Mouse (Mus musculus): ENCODE measurements around the gene Aig1.

The Aig1 gene

GRCm38 (mm10) chr10:13653739-13654462, 214.9 kb downstream of the Aig1 start:
- DNase-seq (ENCODE audit: extremely low read depth, low read depth): no peak

DNA sequence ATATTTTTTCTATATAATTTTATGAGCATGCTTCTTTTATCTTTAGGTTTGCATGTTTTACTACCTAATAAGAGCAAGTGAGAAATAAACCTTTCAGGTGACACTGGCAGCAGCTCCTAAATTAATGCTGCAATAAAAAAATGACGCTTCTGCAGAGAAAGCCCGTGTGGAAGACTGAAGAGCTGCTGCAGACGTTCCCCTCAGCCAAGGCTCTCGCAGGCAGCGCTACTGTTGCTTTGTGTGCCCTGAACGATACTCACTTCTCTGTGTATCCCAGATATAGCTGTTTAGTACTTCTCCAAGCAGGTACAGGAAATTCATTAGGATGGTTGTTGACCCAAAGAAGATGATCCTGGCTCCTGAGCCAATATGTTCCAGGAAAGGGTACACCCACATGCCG, 215.5 kb downstream of the Aig1 start:
- no peak for DNase-seq (ENCODE audit: extremely low read depth, low read depth)

DNA sequence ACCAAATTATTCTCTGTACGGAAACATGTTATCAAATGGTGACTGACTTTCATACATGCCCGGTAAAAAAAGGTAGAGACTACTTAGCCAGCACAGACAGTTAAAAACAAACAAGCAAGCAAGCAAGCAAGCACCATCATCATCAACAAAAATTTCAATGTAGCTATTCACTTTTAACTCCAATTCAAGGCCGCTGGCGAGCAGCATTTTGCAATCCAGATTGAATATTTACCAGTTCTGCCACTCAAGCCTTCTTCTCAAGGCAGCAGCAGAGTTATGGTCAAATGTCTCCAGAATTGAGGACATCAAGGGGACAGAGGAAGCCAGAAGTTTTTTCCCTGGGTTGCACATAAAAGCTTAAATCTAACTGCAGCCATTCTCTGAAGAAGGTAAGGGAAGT, 216.7 kb downstream of the Aig1 start:
- no peak for DNase-seq (ENCODE audit: extremely low read depth, low read depth)

DNA sequence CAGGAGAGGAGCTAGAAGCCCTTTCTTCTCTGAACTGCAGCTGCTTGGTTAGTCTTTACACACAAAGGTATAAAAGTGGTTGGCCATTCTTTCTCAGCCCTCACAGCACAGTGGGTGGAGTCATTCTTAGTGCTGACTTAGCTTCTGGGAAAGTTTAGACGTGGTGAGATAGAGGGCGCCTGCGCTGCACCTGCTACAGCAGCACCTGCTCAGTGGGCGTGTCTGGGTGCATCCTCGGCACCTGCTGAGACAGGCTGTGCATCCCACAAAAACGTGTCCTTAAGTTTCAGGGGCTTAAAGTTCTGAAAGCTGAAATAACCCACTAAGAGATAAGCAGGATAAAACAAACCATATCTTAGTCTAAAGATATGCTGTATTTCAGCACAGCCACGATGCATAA, 227.0 kb downstream of the Aig1 start:
- DNase-seq (ENCODE audit: extremely low read depth, low read depth): no peak

GRCm38 (mm10) chr10:13631796-13632195, 237.0 kb downstream of the Aig1 start:
- no peak for DNase-seq (ENCODE audit: extremely low read depth, low read depth)

- no peak for DNase-seq (ENCODE audit: extremely low read depth, low read depth)
These were observed 245.0 kb downstream of the Aig1 start for GRCm38 (mm10) chr10:13623735-13624134.

GRCm38 (mm10) chr10:13600926-13601325, 267.9 kb downstream of the Aig1 start:
- DNase-seq (ENCODE audit: extremely low read depth, low read depth): no peak

DNA sequence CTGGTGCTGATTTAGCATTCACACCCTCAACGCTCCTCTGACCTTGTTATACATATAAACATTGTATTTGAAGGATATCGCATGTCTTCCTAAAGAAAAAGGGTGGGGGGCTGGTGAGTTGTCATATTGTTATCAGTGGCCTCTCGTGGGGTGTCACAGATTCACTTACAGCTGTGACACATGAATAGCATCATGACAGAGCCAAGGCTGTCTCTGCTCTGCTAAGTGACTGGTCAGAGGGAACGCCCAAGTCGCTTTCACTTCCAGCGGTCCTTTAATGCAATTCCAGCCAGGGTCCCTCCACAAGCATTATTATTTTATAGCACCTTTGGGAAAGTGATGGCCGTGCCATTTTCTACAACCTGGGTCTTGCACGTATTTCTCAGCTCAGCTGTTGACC, 271.3 kb downstream of the Aig1 start:
- DNase-seq (ENCODE audit: extremely low read depth, low read depth): no peak
